Mouse (Mus musculus) megakaryocyte progenitor cell, adult 5-6 weeks (primary cell): ENCODE results near the gene Olfr1133. TPM values are rescaled to one million over a fixed set of nuclear protein-coding genes. Genes with fewer than 3 reads are reported as not detected.
"Not testable (repeated sequence)": the region's sequence is repeated elsewhere in the genome, so short reads cannot be mapped to it uniquely, and the experiment has no call there.

Experiments
- ATAC-seq: replicated peaks from 2 replicates; pipeline ENCODE4 v1.8.0; 2016; ENCODE audit warnings: mild to moderate bottlenecking, moderate TSS enrichment, inconsistent platforms; ENCODE audit not compliant: poor library complexity
- total RNA-seq, 2 experiments: library from RNA; stranded (forward) in 1 of 2; stranded (reverse) in 1 of 2; fragments of 157-497, 149-512 nt in 1 of 2; fragments of 200-1000 nt in 1 of 2; gene quantifications; 2 replicates each; pipeline versions ENCODE4 v1.2.3 to v1.2.4; 2015 to 2017

Gene Olfr1133
- total RNA-seq (2015) = not detected in 2 replicates
- not detected in 2 replicates for total RNA-seq (2017)

DNA sequence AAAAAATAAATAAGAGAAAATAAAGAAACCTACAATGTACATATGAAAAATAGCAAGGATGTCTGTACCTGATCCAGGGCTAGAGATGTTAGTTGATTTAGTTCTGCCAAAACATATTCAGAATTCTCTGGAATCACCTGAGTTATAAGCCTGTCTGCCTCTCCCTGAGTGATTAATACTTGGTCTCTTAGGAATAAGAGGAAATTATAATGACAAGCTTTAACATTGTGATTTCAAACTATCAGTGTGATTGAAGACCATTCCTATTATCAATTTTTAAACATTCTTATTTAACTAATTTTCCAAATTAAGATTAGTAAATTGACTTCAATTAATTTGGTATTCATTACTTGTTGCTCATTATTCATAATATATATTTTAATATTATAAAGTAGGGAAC lies at the start of gene Olfr1133:
Gene Olfr1133, minus strand, starts transcription at position 101 of the 400 bp plus-strand sequence.
- no peak for ATAC-seq

DNA sequence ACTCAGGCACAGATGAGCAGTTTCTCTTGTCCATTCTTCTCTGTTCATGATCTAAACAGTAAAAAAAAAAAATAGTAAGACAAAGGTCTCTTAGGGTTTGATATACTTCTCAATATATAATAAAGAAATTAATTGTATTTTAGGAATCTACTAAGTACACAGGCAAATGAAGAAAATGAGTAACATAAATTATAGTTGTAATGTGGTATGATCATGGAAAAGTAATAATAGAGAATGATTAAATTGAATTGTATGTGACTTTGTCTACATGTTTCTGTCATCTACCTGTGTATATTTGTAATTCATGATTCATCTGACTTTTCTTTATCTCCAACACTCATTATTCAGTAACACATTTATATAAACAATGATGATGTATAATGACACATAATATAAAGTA lies 46.7 kb upstream of the Olfr1133 start, which contains the start of gene Olfr1136:
Gene Olfr1136, minus strand, starts transcription at position 101 of the 400 bp plus-strand sequence.
- no peak for ATAC-seq

DNA sequence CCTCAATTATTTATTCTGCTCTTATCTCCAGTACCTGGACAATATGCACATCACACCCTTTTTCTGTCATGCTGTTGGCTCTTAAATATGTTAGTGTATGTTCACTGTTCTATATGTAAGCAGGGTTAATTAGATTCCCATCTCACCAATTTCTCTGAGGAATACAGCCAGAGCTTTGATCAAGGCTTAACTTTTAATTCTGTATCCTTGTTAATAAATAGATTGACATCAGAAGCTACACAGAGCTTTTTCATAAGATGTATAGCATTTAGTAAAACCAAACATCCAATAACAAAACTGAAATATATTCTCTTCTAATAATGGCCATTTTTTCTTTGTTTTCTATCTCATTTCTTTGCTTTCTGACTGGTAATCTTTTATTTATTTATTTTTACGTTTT lies 26.4 kb upstream of the Olfr1133 start, which contains the start of gene Olfr1135:
Gene Olfr1135, minus strand, starts transcription at position 101 of the 400 bp plus-strand sequence.
- no peak for ATAC-seq

DNA sequence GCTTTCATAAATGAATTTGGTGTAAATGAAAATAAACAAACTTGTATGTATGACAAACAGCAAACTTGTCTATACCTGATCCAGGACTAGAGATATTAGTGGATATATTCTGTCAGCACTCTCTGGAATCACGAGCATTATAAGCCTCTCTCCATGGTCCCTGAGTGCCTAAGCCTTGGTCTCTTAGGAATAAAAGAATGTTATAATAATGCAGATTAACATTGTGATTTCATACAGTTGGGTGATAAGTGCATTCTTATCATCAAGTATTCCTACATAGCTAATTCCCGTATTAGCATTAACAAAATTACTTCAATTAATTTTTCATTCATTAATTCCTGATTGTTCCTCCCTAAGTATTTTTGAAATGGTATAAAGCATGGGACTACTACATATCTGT lies 11.2 kb upstream of the Olfr1133 start, which contains the start of gene Olfr1134:
Gene Olfr1134, minus strand, starts transcription at position 101 of the 400 bp plus-strand sequence.
- no peak for ATAC-seq

DNA sequence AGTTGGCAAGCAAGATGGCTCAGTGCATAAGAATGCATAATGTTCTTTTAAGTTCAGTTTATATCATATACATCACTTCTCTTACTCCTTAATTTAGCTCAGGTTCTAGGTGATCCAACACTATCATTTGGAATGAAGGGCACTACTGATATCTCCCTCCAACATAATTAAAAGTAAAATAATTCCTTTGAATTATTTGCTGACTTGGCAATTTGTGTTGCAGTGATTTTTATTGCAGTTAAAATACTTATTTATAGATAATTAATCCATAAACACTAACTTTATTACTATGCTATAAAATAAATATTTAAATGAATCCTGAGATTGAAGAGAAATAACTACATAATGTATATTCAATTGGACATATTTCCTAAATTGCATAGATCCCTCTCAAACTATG lies 4.7 kb downstream of the Olfr1133 start:
- no peak for ATAC-seq

DNA sequence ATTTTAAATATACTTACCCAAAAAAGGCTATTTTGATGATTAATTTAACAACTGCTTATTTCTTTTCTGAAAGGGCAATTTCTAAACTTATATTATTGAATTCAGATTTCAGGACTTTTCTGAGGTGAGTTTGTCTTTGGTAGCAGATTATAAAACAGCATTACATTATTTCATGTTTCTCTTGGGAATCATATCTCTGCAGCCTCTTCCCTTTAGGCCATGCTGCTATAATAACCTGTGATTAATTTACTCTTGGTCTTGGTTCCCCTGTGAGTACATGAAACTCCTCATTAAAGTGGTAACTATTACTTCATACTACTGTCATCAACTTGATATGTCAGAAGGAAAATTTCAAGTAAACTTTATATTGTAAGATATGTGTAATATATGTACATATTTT lies 9.7 kb downstream of the Olfr1133 start, which contains the start of gene Olfr1132:
Gene Olfr1132, minus strand, starts transcription at position 101 of the 400 bp plus-strand sequence.
- ATAC-seq = no peak

DNA sequence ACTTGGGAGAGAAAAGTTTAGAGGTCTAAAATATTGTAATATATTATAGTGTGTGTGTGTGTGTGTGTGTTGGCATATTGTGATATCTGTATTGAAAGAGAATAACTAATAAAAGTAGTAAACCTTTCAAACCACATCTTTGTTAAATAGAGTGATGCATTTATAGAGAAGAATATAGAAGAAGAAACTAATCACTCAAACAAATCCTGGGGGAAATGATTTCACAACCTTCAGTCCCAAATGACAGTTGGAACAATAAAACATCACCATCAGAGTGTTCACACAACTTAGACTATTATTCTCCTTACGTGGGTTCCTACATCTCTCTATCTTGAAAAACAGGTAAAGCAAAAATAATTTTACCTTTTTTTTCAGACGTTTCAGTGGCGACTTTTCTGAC lies 20.4 kb downstream of the Olfr1133 start, which contains the start of gene Olfr1131:
Gene Olfr1131, plus strand, starts transcription at position 301 of the 400 bp plus-strand sequence.
- no peak for ATAC-seq

DNA sequence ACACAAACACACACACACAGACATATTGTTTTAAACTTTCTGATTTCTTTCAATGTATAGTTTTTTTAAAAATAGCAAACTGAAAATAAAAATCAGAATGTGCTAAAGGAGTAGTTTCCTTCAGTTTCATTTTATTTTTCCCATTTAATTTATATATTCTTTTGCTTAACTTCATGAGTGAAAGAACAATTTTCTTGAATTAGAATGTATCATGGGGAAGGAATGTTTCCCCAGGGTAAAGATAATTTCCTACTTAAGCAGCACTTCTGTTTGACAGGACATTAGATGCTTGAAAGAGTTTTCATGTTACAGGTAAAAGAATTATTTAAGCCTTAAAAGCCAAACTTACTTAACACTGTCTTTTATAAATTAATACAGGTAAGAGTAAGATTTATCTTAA lies 41.3 kb downstream of the Olfr1133 start, which contains the start of gene Olfr1130:
Gene Olfr1130, plus strand, starts transcription at position 301 of the 400 bp plus-strand sequence.
- not testable (repeated sequence) for ATAC-seq

Other genes with a start within 250 kb of the Olfr1133 start
- not detected in 2 replicates for gene Olfr1123, start 230.7 kb downstream of the Olfr1133 start, total RNA-seq (2015)
- gene Olfr1123, start 230.7 kb downstream of the Olfr1133 start, total RNA-seq (2017) = not detected in 2 replicates
- gene Olfr1124, start 217.1 kb downstream of the Olfr1133 start, total RNA-seq (2015) = not detected in 2 replicates
- gene Olfr1124, start 217.1 kb downstream of the Olfr1133 start, total RNA-seq (2017) = not detected in 2 replicates
- gene Olfr1126, start 193.4 kb downstream of the Olfr1133 start, total RNA-seq (2015) = not detected in 2 replicates
- gene Olfr1126, start 193.4 kb downstream of the Olfr1133 start, total RNA-seq (2017) = not detected in 2 replicates
- not detected in 2 replicates for gene Pramel7, start 150.3 kb downstream of the Olfr1133 start, total RNA-seq (2015)
- not detected in 2 replicates for gene Pramel7, start 150.3 kb downstream of the Olfr1133 start, total RNA-seq (2017)
- not detected in 2 replicates for gene Pramel6, start 140.8 kb downstream of the Olfr1133 start, total RNA-seq (2015)
- not detected in 2 replicates for gene Pramel6, start 140.8 kb downstream of the Olfr1133 start, total RNA-seq (2017)
- gene Olfr153, start 115.6 kb downstream of the Olfr1133 start, total RNA-seq (2015) = not detected in 2 replicates
- gene Olfr153, start 115.6 kb downstream of the Olfr1133 start, total RNA-seq (2017) = not detected in 2 replicates
- not detected in 2 replicates for gene Olfr1128, start 101.8 kb downstream of the Olfr1133 start, total RNA-seq (2015)
- not detected in 2 replicates for gene Olfr1128, start 101.8 kb downstream of the Olfr1133 start, total RNA-seq (2017)
- gene Olfr1129, start 73.5 kb downstream of the Olfr1133 start, total RNA-seq (2015) = not detected in 2 replicates
- gene Olfr1129, start 73.5 kb downstream of the Olfr1133 start, total RNA-seq (2017) = not detected in 2 replicates
- gene Olfr1130, start 41.2 kb downstream of the Olfr1133 start, total RNA-seq (2015) = not detected in 2 replicates
- not detected in 2 replicates for gene Olfr1130, start 41.2 kb downstream of the Olfr1133 start, total RNA-seq (2017)
- gene Olfr1131, start 20.3 kb downstream of the Olfr1133 start, total RNA-seq (2015) = not detected in 2 replicates
- not detected in 2 replicates for gene Olfr1131, start 20.3 kb downstream of the Olfr1133 start, total RNA-seq (2017)
- gene Olfr1132, start 9.8 kb downstream of the Olfr1133 start, total RNA-seq (2015) = not detected in 2 replicates
- not detected in 2 replicates for gene Olfr1132, start 9.8 kb downstream of the Olfr1133 start, total RNA-seq (2017)
- gene Olfr1134, start 11.1 kb upstream of the Olfr1133 start, total RNA-seq (2015) = not detected in 2 replicates
- not detected in 2 replicates for gene Olfr1134, start 11.1 kb upstream of the Olfr1133 start, total RNA-seq (2017)
- not detected in 2 replicates for gene Olfr1135, start 26.3 kb upstream of the Olfr1133 start, total RNA-seq (2015)
- not detected in 2 replicates for gene Olfr1135, start 26.3 kb upstream of the Olfr1133 start, total RNA-seq (2017)
- gene Olfr1136, start 46.6 kb upstream of the Olfr1133 start, total RNA-seq (2015) = not detected in 2 replicates
- gene Olfr1136, start 46.6 kb upstream of the Olfr1133 start, total RNA-seq (2017) = not detected in 2 replicates
- gene Olfr1137, start 65.8 kb upstream of the Olfr1133 start, total RNA-seq (2015) = not detected in 2 replicates
- not detected in 2 replicates for gene Olfr1137, start 65.8 kb upstream of the Olfr1133 start, total RNA-seq (2017)
- not detected in 2 replicates for gene Olfr1138, start 92.6 kb upstream of the Olfr1133 start, total RNA-seq (2015)
- not detected in 2 replicates for gene Olfr1138, start 92.6 kb upstream of the Olfr1133 start, total RNA-seq (2017)
- gene Olfr1140, start 96.4 kb upstream of the Olfr1133 start, total RNA-seq (2015) = not detected in 2 replicates
- not detected in 2 replicates for gene Olfr1140, start 96.4 kb upstream of the Olfr1133 start, total RNA-seq (2017)
- not detected in 2 replicates for gene Olfr1141, start 106.6 kb upstream of the Olfr1133 start, total RNA-seq (2015)
- not detected in 2 replicates for gene Olfr1141, start 106.6 kb upstream of the Olfr1133 start, total RNA-seq (2017)
- not detected in 2 replicates for gene Olfr152, start 132.1 kb upstream of the Olfr1133 start, total RNA-seq (2015)
- not detected in 2 replicates for gene Olfr152, start 132.1 kb upstream of the Olfr1133 start, total RNA-seq (2017)
- not detected in 2 replicates for gene Olfr1143, start 153.2 kb upstream of the Olfr1133 start, total RNA-seq (2015)
- gene Olfr1143, start 153.2 kb upstream of the Olfr1133 start, total RNA-seq (2017) = not detected in 2 replicates
- not detected in 2 replicates for gene Olfr1145, start 162.4 kb upstream of the Olfr1133 start, total RNA-seq (2015)
- not detected in 2 replicates for gene Olfr1145, start 162.4 kb upstream of the Olfr1133 start, total RNA-seq (2017)
- gene Olfr1148, start 183.2 kb upstream of the Olfr1133 start, total RNA-seq (2015) = not detected in 2 replicates
- gene Olfr1148, start 183.2 kb upstream of the Olfr1133 start, total RNA-seq (2017) = not detected in 2 replicates
- gene Olfr1150-ps1, start 196.6 kb upstream of the Olfr1133 start, total RNA-seq (2015) = not detected in 2 replicates
- not detected in 2 replicates for gene Olfr1150-ps1, start 196.6 kb upstream of the Olfr1133 start, total RNA-seq (2017)
- gene Olfr1151, start 208.5 kb upstream of the Olfr1133 start, total RNA-seq (2015) = not detected in 2 replicates
- not detected in 2 replicates for gene Olfr1151, start 208.5 kb upstream of the Olfr1133 start, total RNA-seq (2017)
- gene Olfr1152, start 219.1 kb upstream of the Olfr1133 start, total RNA-seq (2015) = not detected in 2 replicates
- gene Olfr1152, start 219.1 kb upstream of the Olfr1133 start, total RNA-seq (2017) = not detected in 2 replicates
- gene Olfr1153, start 247.6 kb upstream of the Olfr1133 start, total RNA-seq (2015) = not detected in 2 replicates
- not detected in 2 replicates for gene Olfr1153, start 247.6 kb upstream of the Olfr1133 start, total RNA-seq (2017)